Mouse (Mus musculus) urinary bladder, adult 2 months (tissue): Measurements from ENCODE around the gene Gm8374. TPM values are rescaled to one million over a fixed set of nuclear protein-coding genes. Genes with fewer than 3 reads are reported as not detected.
"Not testable (repeated sequence)": the region's sequence is repeated elsewhere in the genome, so short reads cannot be mapped to it uniquely, and the experiment has no call there.

Source experiments
- DNase-seq: peaks from one replicate; pipeline ENCODE4 v3.0.0; 2022; ENCODE audit warnings: low spot score
- polyA plus RNA-seq: library from polyadenylated mRNA; depleted of rRNA; stranded (reverse); fragments of >200 nt; gene quantifications from 2 replicates; pipeline ENCODE4 v1.2.3, GENCODE M21; 2012; rRNA removed

Gm8374 gene
- polyA plus RNA-seq, result not detected in 2 replicates

- not testable (repeated sequence) for DNase-seq
Observed at GRCm38 (mm10) chr14:7365034-7365433, at the start of gene Gm8374. TSS of gene Gm8374 (minus strand) at chr14:7365134.

GRCm38 (mm10) chr14:7332295-7332694, 32.6 kb downstream of the Gm8374 start, which contains the start of gene Gm5797:
TSS of gene Gm5797 (minus strand) at chr14:7332395.
- DNase-seq, result not testable (repeated sequence)

GRCm38 (mm10) chr14:7315093-7315492, 49.8 kb downstream of the Gm8374 start:
- peak; percentile 23 for DNase-seq

- DNase-seq, result peak; percentile 25
Observed at GRCm38 (mm10) chr14:7314661-7315060, 50.3 kb downstream of the Gm8374 start, which contains the start of gene Gm3739. TSS of gene Gm3739 (minus strand) at chr14:7315049.

Other genes starting within 250 kb of the Gm8374 start
- not detected in 2 replicates for gene Gm6676, start 239.7 kb downstream of the Gm8374 start, polyA plus RNA-seq
- 16.7 and 21.8 TPM in 2 replicates for gene Gm3512, start 190.6 kb downstream of the Gm8374 start, polyA plus RNA-seq
- not detected in 2 replicates for gene Gm16434, start 170.6 kb downstream of the Gm8374 start, polyA plus RNA-seq
- not detected in 2 replicates for gene Gm3727, start 100.4 kb downstream of the Gm8374 start, polyA plus RNA-seq
- gene Gm3739, start 50.1 kb downstream of the Gm8374 start, polyA plus RNA-seq, result 3.2 and 4.9 TPM in 2 replicates
- not detected in 2 replicates for gene Gm5797, start 32.7 kb downstream of the Gm8374 start, polyA plus RNA-seq
- not detected in 2 replicates for gene Gm3755, start 85.8 kb upstream of the Gm8374 start, polyA plus RNA-seq
- 0.30 and 0.40 TPM in 2 replicates for gene Gm3752, start 118.6 kb upstream of the Gm8374 start, polyA plus RNA-seq
- 0.74 and 1.1 TPM in 2 replicates for gene Gm3558, start 203.4 kb upstream of the Gm8374 start, polyA plus RNA-seq
- gene Gm10338, start 230.5 kb upstream of the Gm8374 start, polyA plus RNA-seq, result not detected in 2 replicates